Mouse (Mus musculus) activated CD4-positive, CD25-positive, alpha-beta regulatory T cell, adult 4 months (primary cell): ENCODE results near the gene Cers1. TPM values are rescaled to one million over a fixed set of nuclear protein-coding genes. Genes with fewer than 3 reads are reported as not detected.

Experiments used
- ATAC-seq: one replicate; pipeline ENCODE4 v1.8.0; 2017
- polyA plus RNA-seq, 2 experiments: library from polyadenylated mRNA; unstranded; fragments of 100-300 nt; shearing (Covaris generic); gene quantifications; one replicate each; pipeline ENCODE4 v1.2.1; 2017

Gene Cers1
- not detected for polyA plus RNA-seq

- ATAC-seq = no peak
Measured at GRCm38 (mm10) chr8:70315624-70316510, at the start of gene Cers1. Gene Cers1, plus strand, starts transcription at chr8:70315775.

DNA sequence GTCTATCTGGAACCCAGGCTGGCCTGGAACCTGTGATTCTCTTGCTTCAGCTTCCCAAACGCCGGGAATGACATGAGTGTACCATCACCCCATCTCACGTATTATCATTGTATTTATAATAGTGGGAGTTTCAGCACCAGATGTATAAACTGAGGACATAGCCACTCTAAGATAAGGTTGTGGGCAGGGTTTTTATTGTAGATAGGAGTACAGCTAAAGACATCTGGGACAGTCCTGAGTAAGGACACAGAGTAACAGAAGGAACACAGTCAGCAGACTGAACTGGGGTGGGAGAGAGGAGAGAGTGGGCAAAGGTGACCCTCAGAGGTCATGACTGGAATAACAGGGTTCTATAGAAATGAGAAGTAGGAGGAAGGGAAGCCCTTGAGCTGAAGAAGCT lies 47.9 kb upstream of the Cers1 start:
- no peak for ATAC-seq

DNA sequence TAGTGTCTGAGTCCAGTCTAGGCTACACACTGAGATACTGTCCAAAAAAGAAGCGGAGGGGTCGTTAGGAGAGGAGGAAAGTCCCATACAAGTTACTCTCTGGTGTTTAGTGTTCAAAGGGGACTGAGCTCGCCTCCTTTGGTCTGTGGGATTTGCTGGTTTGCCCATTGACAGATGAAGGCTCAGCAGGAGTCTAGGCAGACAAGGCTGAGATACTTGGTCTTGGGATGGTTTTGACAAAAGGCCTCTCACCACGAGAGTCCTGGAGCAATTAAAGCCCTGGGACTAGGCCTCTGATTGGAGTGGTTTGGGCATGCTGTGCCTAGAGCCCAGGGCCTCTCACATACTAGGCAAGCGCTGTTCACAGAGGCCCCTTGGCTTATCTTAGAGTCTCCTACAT lies 47.3 kb upstream of the Cers1 start:
- no peak for ATAC-seq

- no peak for ATAC-seq
Measured at GRCm38 (mm10) chr8:70268799-70269565, 46.6 kb upstream of the Cers1 start.

GRCm38 (mm10) chr8:70272949-70273348 lies 42.6 kb upstream of the Cers1 start:
- ATAC-seq = no peak

- no peak for ATAC-seq
Measured at GRCm38 (mm10) chr8:70274350-70274749, 41.2 kb upstream of the Cers1 start.

DNA sequence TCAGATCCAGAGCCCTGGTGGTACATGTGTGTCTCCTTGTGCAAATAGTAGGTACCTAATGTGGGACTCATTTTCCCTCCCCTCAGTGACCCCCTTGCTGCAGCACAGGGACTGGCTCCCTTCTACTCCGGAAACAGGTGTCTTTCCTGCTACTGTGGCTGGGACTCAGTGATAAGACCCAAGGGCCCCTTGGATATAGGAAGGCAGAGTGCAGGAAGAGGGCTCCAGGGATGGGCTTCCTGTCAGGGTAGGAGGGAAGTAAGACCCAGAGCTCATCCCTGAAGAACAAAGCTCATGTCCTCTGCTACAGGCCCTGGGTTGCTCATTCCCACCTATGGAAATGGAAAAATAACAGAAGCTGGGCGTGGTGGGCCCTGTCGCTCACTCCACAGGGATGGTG lies 39.1 kb upstream of the Cers1 start:
- ATAC-seq = no peak

DNA sequence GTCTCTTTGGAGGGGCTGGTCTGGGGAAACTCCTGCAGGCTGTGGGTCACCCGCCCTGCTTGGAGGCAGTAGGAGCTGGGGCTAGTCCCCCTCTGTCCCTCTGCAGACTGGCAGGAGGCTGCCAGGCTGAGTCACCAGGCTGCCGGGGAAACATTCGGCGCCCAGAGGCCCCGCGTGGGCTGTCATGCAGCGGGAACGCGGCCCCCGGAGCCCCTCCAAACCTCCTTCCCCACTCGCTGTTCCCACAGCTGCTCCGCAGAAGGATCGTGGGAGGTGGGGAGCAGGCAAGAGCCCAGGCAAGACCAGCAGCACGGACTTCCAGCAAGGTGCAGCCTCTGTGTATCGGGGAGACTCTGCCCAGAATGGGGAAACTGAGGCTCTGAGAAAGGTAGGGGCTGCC lies 37.4 kb upstream of the Cers1 start:
- no peak for ATAC-seq

GRCm38 (mm10) chr8:70279266-70279665 lies 36.3 kb upstream of the Cers1 start:
- no peak for ATAC-seq

- no peak for ATAC-seq
Measured at GRCm38 (mm10) chr8:70281001-70281400, 34.6 kb upstream of the Cers1 start.

DNA sequence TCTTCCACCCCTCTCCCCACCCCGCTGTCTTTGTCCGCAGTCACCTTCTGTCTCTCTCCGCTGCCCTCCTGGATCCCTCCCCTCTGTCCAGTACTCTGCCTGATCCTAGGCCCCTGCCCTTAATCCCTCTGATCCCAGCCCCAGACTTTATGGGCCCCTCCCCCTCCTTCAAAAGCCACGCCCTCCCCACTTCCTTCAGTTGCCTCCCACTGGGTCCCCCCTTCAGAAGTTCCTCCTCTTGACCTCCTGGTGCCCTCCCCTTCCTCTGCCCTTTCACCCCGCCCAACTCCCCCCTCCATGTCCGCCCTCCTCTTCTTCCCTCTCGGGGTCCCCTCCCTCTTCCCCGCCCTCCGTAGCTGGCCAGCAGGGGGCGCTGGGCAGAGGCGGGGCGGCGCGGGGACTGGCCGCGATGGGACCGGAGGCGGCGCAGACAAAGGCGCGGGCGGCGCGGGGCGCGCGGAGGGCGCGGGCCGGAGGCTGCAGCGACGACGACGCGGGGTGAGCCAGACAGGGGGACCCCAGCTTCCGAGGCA lies 32.9 kb upstream of the Cers1 start, which contains the start of gene Homer3:
Gene Homer3 (plus strand): TSS at position 225 of the 533 bp plus-strand sequence.
- peak; percentile 63 for ATAC-seq

- ATAC-seq = peak; percentile 19
Measured at GRCm38 (mm10) chr8:70283136-70284077, 32.2 kb upstream of the Cers1 start.

GRCm38 (mm10) chr8:70284421-70284820 lies 31.2 kb upstream of the Cers1 start:
- no peak for ATAC-seq

DNA sequence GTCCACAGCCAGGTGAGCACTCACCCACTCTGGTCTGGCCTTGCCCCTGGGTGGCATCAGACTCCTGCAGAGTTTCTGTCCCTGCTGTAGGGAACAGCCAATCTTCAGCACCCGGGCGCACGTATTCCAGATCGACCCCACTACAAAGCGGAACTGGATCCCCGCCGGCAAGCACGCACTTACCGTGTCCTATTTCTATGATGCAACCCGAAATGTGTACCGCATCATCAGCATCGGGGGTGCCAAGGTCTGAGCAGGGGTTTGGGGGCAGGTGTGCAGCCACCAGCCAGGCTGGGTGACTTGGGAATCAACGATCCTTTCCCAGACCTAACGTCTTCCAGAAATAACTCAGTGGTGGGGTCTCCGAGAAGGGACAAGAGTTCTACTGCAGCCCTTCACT lies 30.3 kb upstream of the Cers1 start:
- ATAC-seq = no peak

DNA sequence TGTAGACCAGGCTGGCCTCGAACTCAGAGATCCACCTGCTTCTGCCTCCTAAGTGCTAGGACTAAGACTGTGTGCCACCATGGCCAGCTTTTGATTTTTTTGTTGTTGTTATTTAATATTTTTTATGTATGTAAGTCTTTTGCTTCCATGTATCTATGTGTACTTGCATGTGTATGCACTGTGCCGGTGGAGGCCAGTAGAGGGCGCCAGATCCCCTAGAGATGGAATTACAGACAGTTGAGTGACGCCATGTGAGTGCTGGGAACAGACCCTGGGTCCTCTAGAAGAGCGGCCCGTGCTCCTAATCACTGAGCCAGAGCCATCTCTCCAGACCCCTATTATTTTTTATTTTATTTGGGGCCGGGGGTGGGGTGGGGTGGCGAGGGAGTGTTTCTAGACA lies 28.8 kb upstream of the Cers1 start:
- no peak for ATAC-seq

- no peak for ATAC-seq
Measured at GRCm38 (mm10) chr8:70293988-70294405, 21.6 kb upstream of the Cers1 start.

GRCm38 (mm10) chr8:70300881-70301280 lies 14.7 kb upstream of the Cers1 start:
- no peak for ATAC-seq

GRCm38 (mm10) chr8:70302358-70302890 lies 13.2 kb upstream of the Cers1 start, which contains the start of the genes Ddx49 and Cope:
Gene Ddx49, minus strand, starts transcription at chr8:70302489.
Gene Cope, plus strand, starts transcription at chr8:70302518.
- peak; percentile 81 for ATAC-seq

- no peak for ATAC-seq
Measured at GRCm38 (mm10) chr8:70302901-70303300, 12.7 kb upstream of the Cers1 start.

GRCm38 (mm10) chr8:70309311-70309710 lies 6.3 kb upstream of the Cers1 start:
- ATAC-seq = no peak

DNA sequence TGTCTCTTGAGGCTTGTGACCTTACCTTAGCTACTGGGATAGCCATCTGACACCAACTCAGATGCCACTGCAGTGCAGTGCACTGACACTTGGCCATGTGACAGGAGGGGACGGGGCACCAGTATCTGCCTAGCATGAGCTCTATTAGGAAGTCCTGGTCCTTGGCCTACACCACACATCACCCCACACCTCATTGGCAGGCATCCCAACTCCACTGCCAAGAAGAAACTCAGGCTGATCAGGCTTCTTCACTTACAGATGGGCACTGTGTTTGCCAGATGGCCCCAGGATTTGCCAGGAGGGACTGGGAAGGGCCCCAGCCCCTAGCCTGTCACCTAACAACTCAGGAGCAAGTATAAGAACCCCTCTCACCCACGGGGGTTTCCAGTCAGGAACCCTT lies 2.2 kb upstream of the Cers1 start:
- ATAC-seq = no peak
